Mouse (Mus musculus): Measurements from ENCODE around the gene Runx2.

Gene Runx2

GRCm38 (mm10) chr17:44623271-44623670 is 191.3 kb downstream of the Runx2 start:
- no peak for DNase-seq (ENCODE audit: low read depth, low spot score)

- no peak for DNase-seq (ENCODE audit: low read depth, low spot score)
Measured at GRCm38 (mm10) chr17:44620456-44620855, 194.1 kb downstream of the Runx2 start.

GRCm38 (mm10) chr17:44618691-44619090 is 195.9 kb downstream of the Runx2 start:
- DNase-seq (ENCODE audit: low read depth, low spot score) = no peak

- no peak for DNase-seq (ENCODE audit: low read depth, low spot score)
Measured at GRCm38 (mm10) chr17:44618175-44618574, 196.4 kb downstream of the Runx2 start.

- no peak for DNase-seq (ENCODE audit: low read depth, low spot score)
Measured at GRCm38 (mm10) chr17:44617741-44618140, 196.9 kb downstream of the Runx2 start.

- no peak for DNase-seq (ENCODE audit: low read depth, low spot score)
Measured at GRCm38 (mm10) chr17:44613716-44614715, 200.6 kb downstream of the Runx2 start.

GRCm38 (mm10) chr17:44612641-44613040 is 202.0 kb downstream of the Runx2 start:
- no peak for DNase-seq (ENCODE audit: low read depth, low spot score)

- DNase-seq (ENCODE audit: low read depth, low spot score) = no peak
Measured at GRCm38 (mm10) chr17:44612002-44612401, 202.6 kb downstream of the Runx2 start.

- no peak for DNase-seq (ENCODE audit: low read depth, low spot score)
Measured at GRCm38 (mm10) chr17:44611543-44611942, 203.1 kb downstream of the Runx2 start.

GRCm38 (mm10) chr17:44610828-44611227 is 203.8 kb downstream of the Runx2 start:
- DNase-seq (ENCODE audit: low read depth, low spot score) = no peak

GRCm38 (mm10) chr17:44609897-44610641 is 204.5 kb downstream of the Runx2 start:
- DNase-seq (ENCODE audit: low read depth, low spot score) = no peak

- no peak for DNase-seq (ENCODE audit: low read depth, low spot score)
Measured at GRCm38 (mm10) chr17:44609356-44609755, 205.2 kb downstream of the Runx2 start.

- no peak for DNase-seq (ENCODE audit: low read depth, low spot score)
Measured at GRCm38 (mm10) chr17:44608907-44609306, 205.7 kb downstream of the Runx2 start.

- DNase-seq (ENCODE audit: low read depth, low spot score) = no peak
Measured at GRCm38 (mm10) chr17:44607383-44607782, 207.2 kb downstream of the Runx2 start.

- DNase-seq (ENCODE audit: low read depth, low spot score) = no peak
Measured at GRCm38 (mm10) chr17:44606245-44606644, 208.4 kb downstream of the Runx2 start.

- no peak for DNase-seq (ENCODE audit: low read depth, low spot score)
Measured at GRCm38 (mm10) chr17:44605749-44606148, 208.8 kb downstream of the Runx2 start.

GRCm38 (mm10) chr17:44603170-44603569 is 211.4 kb downstream of the Runx2 start:
- DNase-seq (ENCODE audit: low read depth, low spot score) = no peak

- no peak for DNase-seq (ENCODE audit: low read depth, low spot score)
Measured at GRCm38 (mm10) chr17:44601317-44602021, 213.1 kb downstream of the Runx2 start.

- no peak for DNase-seq (ENCODE audit: low read depth, low spot score)
Measured at GRCm38 (mm10) chr17:44599856-44600255, 214.7 kb downstream of the Runx2 start.

GRCm38 (mm10) chr17:44599132-44599531 is 215.5 kb downstream of the Runx2 start:
- no peak for DNase-seq (ENCODE audit: low read depth, low spot score)

- DNase-seq (ENCODE audit: low read depth, low spot score) = no peak
Measured at GRCm38 (mm10) chr17:44597918-44598504, 216.6 kb downstream of the Runx2 start.

- no peak for DNase-seq (ENCODE audit: low read depth, low spot score)
Measured at GRCm38 (mm10) chr17:44592737-44593090, 221.9 kb downstream of the Runx2 start.
